Mouse (Mus musculus) midbrain, embryonic 12.5 days (tissue): ENCODE data around the gene Pcmt1. TPM values are rescaled to one million over a fixed set of nuclear protein-coding genes. Genes with fewer than 3 reads are reported as not detected.

Source experiments
- ATAC-seq: fragments of 200-750 bp; cut with Nextera tagmentation; 2 replicates; pipeline ENCODE4 v1.8.0; 2017; ENCODE audit warnings: low read depth, moderate TSS enrichment, moderate library complexity; ENCODE audit not compliant: low FRiP score
- H3K27ac ChIP-seq: fragments of 300-500 bp; sonication (generic); replicated peaks from 2 replicates; pipeline ENCODE4 v1.5.1; 2016; ENCODE audit warnings: mild to moderate bottlenecking
- H3K27me3 ChIP-seq: fragments of 300-500 bp; sonication (generic); 2 replicates; pipeline ENCODE4 v1.6.1; 2016; ENCODE audit warnings: mild to moderate bottlenecking
- H3K36me3 ChIP-seq: fragments of 300-500 bp; sonication (generic); 2 replicates; pipeline ENCODE4 v1.6.1; 2016
- H3K4me1 ChIP-seq: fragments of 300-500 bp; sonication (generic); 2 replicates; pipeline ENCODE4 v1.6.1; 2016
- H3K4me2 ChIP-seq: fragments of 300-500 bp; sonication (generic); replicated peaks from 2 replicates; pipeline ENCODE4 v1.6.1; 2016; ENCODE audit warnings: mild to moderate bottlenecking, moderate library complexity
- H3K4me3 ChIP-seq: fragments of 300-500 bp; sonication (generic); 2 replicates; pipeline ENCODE4 v1.5.1; 2016; ENCODE audit warnings: mild to moderate bottlenecking
- H3K9ac ChIP-seq: fragments of 300-500 bp; sonication (generic); replicated peaks from 2 replicates; pipeline ENCODE4 v1.6.1; 2016; ENCODE audit warnings: mild to moderate bottlenecking, moderate library complexity
- H3K9me3 ChIP-seq: fragments of 300-500 bp; sonication (generic); 2 replicates; pipeline ENCODE4 v1.6.1; 2016; ENCODE audit warnings: mild to moderate bottlenecking
- WGBS: fragments of 180-500 bp; shearing (Covaris S2); methylation state at CpG from one replicate; pipeline ENCODE4 v1.1.7; 2016; 5-methylcytosine and 5-hydroxymethylcytosine counted together
- polyA plus RNA-seq: library from polyadenylated mRNA; unstranded; fragments of >200 nt; fragmentation: Nextera tagmentation; extraction: Ambion mirVana; gene quantifications from 2 replicates; pipeline ENCODE4 v1.2.1, GENCODE M21; 2016

The Pcmt1 gene
- 137 and 144 TPM in 2 replicates for polyA plus RNA-seq

GRCm38 (mm10) chr10:7680731-7681301, at the start of gene Pcmt1, which contains the start of gene Lats1:
Gene Pcmt1, minus strand, starts transcription at chr10:7681136.
Gene Lats1, plus strand, starts transcription at chr10:7681214.
- Histone ChIP-seq H3K9ac (peak within 1 kb of the TSS; percentile 99), H3K36me3 (peaks cover 31% of the 10 kb centered on the region), H3K27me3 (no peaks in the 10 kb centered on the region), H3K4me2 (peak within 1 kb of the TSS; percentile 74), H3K4me1 (peaks cover 31% of the 10 kb centered on the region), H3K4me3 (peak within 1 kb of the TSS; percentile 100), H3K27ac (peak within 1 kb of the TSS; percentile 96), H3K9me3 (no peaks in the 10 kb centered on the region)
- under 1% methylated on average over 53 of the region's 65 CpGs for WGBS
- ATAC-seq = peak; percentile 93

- H3K4me3 ChIP-seq = peak overlapping the region; percentile 92
- H3K9me3 ChIP-seq = no peaks in the 10 kb centered on the region
- H3K36me3 ChIP-seq = no peaks in the 10 kb centered on the region
- H3K27me3 ChIP-seq = no peaks in the 10 kb centered on the region
- 34% methylated on average over 3 of the region's 3 CpGs for WGBS
- no peak for ATAC-seq
- H3K4me2 ChIP-seq = peak overlapping the region; percentile 88
- H3K4me1 ChIP-seq = peaks cover 17% of the 10 kb centered on the region
- no peak overlapping the region for H3K27ac ChIP-seq
- H3K9ac ChIP-seq = peak overlapping the region; percentile 84
Observed at GRCm38 (mm10) chr10:7727011-7727410, 46.1 kb upstream of the Pcmt1 start.

- 0 out of 2 replicates have a peak overlapping the region, but pooled peaks have one; percentile 68 for H3K27ac ChIP-seq
- no peak for ATAC-seq
- H3K4me1 ChIP-seq = peaks cover 13% of the 10 kb centered on the region
- peak overlapping the region; percentile 84 for H3K9ac ChIP-seq
- H3K4me2 ChIP-seq = peak overlapping the region; percentile 88
- no peaks in the 10 kb centered on the region for H3K27me3 ChIP-seq
- H3K4me3 ChIP-seq = peak overlapping the region; percentile 92
- under 1% methylated on average over 8 of the region's 8 CpGs for WGBS
- no peaks in the 10 kb centered on the region for H3K9me3 ChIP-seq
- H3K36me3 ChIP-seq = no peaks in the 10 kb centered on the region
Observed at GRCm38 (mm10) chr10:7726501-7726812, 45.5 kb upstream of the Pcmt1 start.

- peak; percentile 99 for ATAC-seq
- peak within 1 kb of the TSS; percentile 68 for H3K27ac ChIP-seq
- no peaks in the 10 kb centered on the region for H3K27me3 ChIP-seq
- H3K36me3 ChIP-seq = no peaks in the 10 kb centered on the region
- peak within 1 kb of the TSS; percentile 92 for H3K4me3 ChIP-seq
- H3K9me3 ChIP-seq = no peaks in the 10 kb centered on the region
- H3K4me1 ChIP-seq = peaks cover 13% of the 10 kb centered on the region
- peak within 1 kb of the TSS; percentile 84 for H3K9ac ChIP-seq
- under 1% methylated on average over 49 of the region's 49 CpGs for WGBS
- peak within 1 kb of the TSS; percentile 88 for H3K4me2 ChIP-seq
Observed at GRCm38 (mm10) chr10:7725751-7726500, 45.0 kb upstream of the Pcmt1 start, which contains the start of gene Katna1. Gene Katna1, plus strand, starts transcription at chr10:7726000.

GRCm38 (mm10) chr10:7715056-7715455, 34.1 kb upstream of the Pcmt1 start:
- no peak overlapping the region for H3K4me3 ChIP-seq

GRCm38 (mm10) chr10:7712506-7712905, 31.6 kb upstream of the Pcmt1 start:
- 94% methylated on average over 13 of the region's 13 CpGs for WGBS
- Histone ChIP-seq H3K27ac (no peak overlapping the region), H3K9ac (no peak overlapping the region), H3K4me2 (no peak overlapping the region), H3K27me3 (no peaks in the 10 kb centered on the region), H3K4me1 (no peaks in the 10 kb centered on the region), H3K36me3 (peaks cover 54% of the 10 kb centered on the region), H3K4me3 (no peak overlapping the region), H3K9me3 (no peaks in the 10 kb centered on the region)
- no peak for ATAC-seq

More at GRCm38 (mm10) chr10:7715056-7715455, 34.1 kb upstream of the Pcmt1 start:
- Histone ChIP-seq H3K27ac (no peak overlapping the region), H3K9me3 (no peaks in the 10 kb centered on the region), H3K9ac (no peak overlapping the region), H3K4me2 (no peak overlapping the region), H3K27me3 (no peaks in the 10 kb centered on the region), H3K4me1 (no peaks in the 10 kb centered on the region), H3K36me3 (peaks cover 35% of the 10 kb centered on the region)
- 79% methylated on average over 7 of the region's 7 CpGs for WGBS
- ATAC-seq = no peak

- Histone ChIP-seq H3K9me3 (no peaks in the 10 kb centered on the region), H3K36me3 (peaks cover 68% of the 10 kb centered on the region), H3K27ac (no peak overlapping the region), H3K4me1 (no peaks in the 10 kb centered on the region), H3K27me3 (no peaks in the 10 kb centered on the region), H3K4me2 (no peak overlapping the region), H3K4me3 (no peak overlapping the region), H3K9ac (no peak overlapping the region)
- ATAC-seq = no peak
- WGBS = 87% methylated on average over 5 of the region's 5 CpGs
Observed at GRCm38 (mm10) chr10:7710121-7710520, 29.2 kb upstream of the Pcmt1 start.

GRCm38 (mm10) chr10:7702586-7702985, 21.6 kb upstream of the Pcmt1 start:
- Histone ChIP-seq H3K4me1 (no peaks in the 10 kb centered on the region), H3K4me2 (no peak overlapping the region), H3K27me3 (no peaks in the 10 kb centered on the region), H3K27ac (no peak overlapping the region), H3K36me3 (peaks cover 89% of the 10 kb centered on the region), H3K9ac (no peak overlapping the region), H3K9me3 (no peaks in the 10 kb centered on the region), H3K4me3 (no peak overlapping the region)
- WGBS = 96% methylated on average over 6 of the region's 6 CpGs
- no peak for ATAC-seq

GRCm38 (mm10) chr10:7700120-7700519, 19.2 kb upstream of the Pcmt1 start:
- H3K27me3 ChIP-seq = no peaks in the 10 kb centered on the region
- H3K4me2 ChIP-seq = no peak overlapping the region
- no peaks in the 10 kb centered on the region for H3K4me1 ChIP-seq
- 90% methylated on average over 3 of the region's 3 CpGs for whole genome bisulfite sequencing
- H3K9ac ChIP-seq = no peak overlapping the region
- ATAC-seq = no peak
- no peak overlapping the region for H3K4me3 ChIP-seq
- H3K9me3 ChIP-seq = no peaks in the 10 kb centered on the region
- H3K36me3 ChIP-seq = peaks cover 91% of the 10 kb centered on the region
- no peak overlapping the region for H3K27ac ChIP-seq

- no peak for ATAC-seq
- no peak overlapping the region for H3K4me2 ChIP-seq
- no peak overlapping the region for H3K4me3 ChIP-seq
- H3K9ac ChIP-seq = no peak overlapping the region
- H3K4me1 ChIP-seq = no peaks in the 10 kb centered on the region
- H3K27me3 ChIP-seq = no peaks in the 10 kb centered on the region
- H3K9me3 ChIP-seq = no peaks in the 10 kb centered on the region
- no peak overlapping the region for H3K27ac ChIP-seq
- H3K36me3 ChIP-seq = peaks cover 83% of the 10 kb centered on the region
Observed at GRCm38 (mm10) chr10:7695286-7695685, 14.3 kb upstream of the Pcmt1 start.

GRCm38 (mm10) chr10:7686902-7687301, 6.0 kb upstream of the Pcmt1 start:
- Histone ChIP-seq H3K27me3 (no peaks in the 10 kb centered on the region), H3K9me3 (no peaks in the 10 kb centered on the region), H3K27ac (no peak overlapping the region), H3K4me2 (no peak overlapping the region), H3K4me3 (no peak overlapping the region), H3K9ac (no peak overlapping the region), H3K4me1 (peaks cover 15% of the 10 kb centered on the region), H3K36me3 (peaks cover 9% of the 10 kb centered on the region)
- ATAC-seq = no peak
- WGBS = 95% methylated on average over 6 of the region's 6 CpGs

- 68% methylated on average over 3 of the region's 3 CpGs for WGBS
- Histone ChIP-seq H3K4me1 (peaks cover 31% of the 10 kb centered on the region), H3K4me2 (peak overlapping the region; percentile 74), H3K27ac (no peak overlapping the region), H3K4me3 (peak overlapping the region; percentile 100), H3K27me3 (no peaks in the 10 kb centered on the region), H3K9me3 (no peaks in the 10 kb centered on the region), H3K9ac (peak overlapping the region; percentile 99), H3K36me3 (peaks cover 16% of the 10 kb centered on the region)
- ATAC-seq = no peak
Observed at GRCm38 (mm10) chr10:7682249-7682648, 1.3 kb upstream of the Pcmt1 start.
